Mouse (Mus musculus) C2C12 (cell line): ENCODE data around the gene Hoxb8.

ENCODE experiments used
- CEBPB ChIP-seq: IDR thresholded peaks from one replicate; pipeline ENCODE4 v1.6.1; 2011; ENCODE audit warnings: low read depth, mild to moderate bottlenecking, control low read depth, moderate library complexity
- CTCF ChIP-seq: IDR thresholded peaks from one replicate; pipeline ENCODE4 v1.5.1; 2011; ENCODE audit not compliant: control insufficient read depth, insufficient read depth, insufficient read length
- FOSL1 ChIP-seq: IDR thresholded peaks from one replicate; pipeline ENCODE4 v1.8.0; 2011; ENCODE audit warnings: mild to moderate bottlenecking, low read length; ENCODE audit not compliant: poor library complexity, insufficient read depth, severe bottlenecking
- MAX ChIP-seq: IDR thresholded peaks from one replicate; pipeline ENCODE4 v1.6.1; 2011; ENCODE audit warnings: mild to moderate bottlenecking, control low read depth

DNA sequence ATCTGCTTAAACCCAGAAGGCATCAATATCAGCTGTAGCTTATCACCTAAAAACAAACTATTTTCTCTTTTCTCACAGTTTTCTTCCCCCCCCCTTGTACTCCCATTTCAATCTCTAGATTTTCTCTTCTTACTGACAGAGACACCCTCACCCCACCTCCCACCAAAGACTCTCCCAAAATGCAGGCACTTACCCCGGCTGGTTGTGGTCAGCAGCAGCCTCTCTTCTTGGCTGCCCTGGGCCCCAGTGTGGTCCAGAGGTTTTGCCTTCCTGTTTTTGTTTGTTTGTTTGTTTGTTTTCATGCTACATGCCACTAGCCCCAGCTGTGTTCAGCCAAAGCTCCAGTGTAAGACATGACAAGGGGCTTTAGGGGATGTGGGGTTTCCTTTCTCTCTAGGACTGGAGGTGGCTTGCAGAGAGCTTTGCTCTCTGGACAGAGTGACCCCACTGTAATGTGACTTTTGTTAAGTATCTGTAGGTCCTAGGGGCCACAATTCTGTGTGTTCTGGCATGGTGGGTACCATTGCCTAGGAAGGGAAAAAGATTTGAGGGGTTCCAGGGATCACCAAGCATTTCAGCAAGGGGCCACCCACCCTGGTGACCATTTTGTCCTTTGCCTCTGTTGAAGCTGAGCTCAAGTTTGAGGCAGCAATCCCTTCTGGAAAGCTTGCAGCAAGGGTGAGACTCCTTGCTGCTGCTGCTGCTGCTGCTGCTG, 13.5 kb upstream of the Hoxb8 start:
- no peak for TF ChIP-seq CEBPB
- TF ChIP-seq CTCF, result no peak
- no peak for TF ChIP-seq MAX
- TF ChIP-seq FOSL1, result no peak
